Mouse (Mus musculus) liver, adult 10 weeks (tissue): ENCODE results near the gene Muc3. TPM values are rescaled to one million over a fixed set of nuclear protein-coding genes. Genes with fewer than 3 reads are reported as not detected.

Experiments used
- polyA plus RNA-seq: library from polyadenylated mRNA; stranded (reverse); fragments of 350-450 nt; fragmentation: Illumina TruSeq; extraction: RNeasy Lipid Tissue Mini Kit (QIAGEN cat#74804); gene quantifications from one replicate; pipeline ENCODE4 v1.2.3, GENCODE M21; 2014; ENCODE audit warnings: low read depth, low replicate concordance

Gene Muc3
- polyA plus RNA-seq, result 0.26 TPM

DNA sequence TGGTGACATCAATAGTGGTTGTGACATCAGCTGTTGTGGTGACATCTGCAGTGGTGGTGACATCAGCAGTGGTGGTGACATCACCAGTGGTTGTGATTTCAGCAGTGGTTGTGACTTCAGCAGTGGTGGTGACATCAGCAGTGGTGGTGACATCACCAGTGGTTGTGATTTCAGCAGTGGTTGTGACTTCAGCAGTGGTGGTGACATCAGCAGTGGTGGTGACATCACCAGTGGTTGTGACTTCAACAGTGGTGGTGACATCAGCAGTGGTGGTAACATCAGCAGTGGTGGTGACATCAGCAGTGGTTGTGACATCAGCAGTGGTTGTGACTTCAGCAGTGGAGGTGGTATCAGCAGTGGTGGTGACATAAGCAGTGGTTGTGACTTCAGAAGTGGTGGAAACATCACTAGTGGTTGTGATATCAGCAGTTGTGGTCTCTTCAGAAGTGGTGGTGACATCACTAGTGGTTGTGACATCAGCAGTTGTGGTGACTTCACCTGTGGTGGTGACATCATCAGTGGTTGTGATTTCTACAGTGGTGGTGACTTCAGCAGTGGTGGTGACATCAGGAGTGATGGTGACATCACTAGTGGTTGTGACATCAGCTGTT lies at the start of gene Muc3:
TSS of gene Muc3 (minus strand) at position 51 of the 611 bp plus-strand sequence.

GRCm38 (mm10) chr5:137115866-137116847 lies 33.0 kb downstream of the Muc3 start, which contains the start of gene Trim56:
TSS of gene Trim56 (minus strand) at chr5:137116209.

Other genes starting within 250 kb of the Muc3 start
- gene Ift22, start 241.2 kb downstream of the Muc3 start, polyA plus RNA-seq, result 1.7 TPM
- 9.0 TPM for gene Fis1, start 196.0 kb downstream of the Muc3 start, polyA plus RNA-seq
- gene Cldn15, start 182.7 kb downstream of the Muc3 start, polyA plus RNA-seq, result not detected
- 1.1 TPM for gene Plod3, start 162.3 kb downstream of the Muc3 start, polyA plus RNA-seq
- gene Znhit1, start 161.3 kb downstream of the Muc3 start, polyA plus RNA-seq, result 6.6 TPM
- gene Vgf, start 122.9 kb downstream of the Muc3 start, polyA plus RNA-seq, result not detected
- gene Ap1s1, start 103.2 kb downstream of the Muc3 start, polyA plus RNA-seq, result 9.6 TPM
- gene Serpine1, start 77.1 kb downstream of the Muc3 start, polyA plus RNA-seq, result 0.69 TPM
- 7.7 TPM for gene Trim56, start 33.1 kb downstream of the Muc3 start, polyA plus RNA-seq
- not detected for gene Muc3a, start 63.1 kb upstream of the Muc3 start, polyA plus RNA-seq
- gene Ache, start 138.2 kb upstream of the Muc3 start, polyA plus RNA-seq, result not detected
- 0.93 TPM for gene Ufsp1, start 145.3 kb upstream of the Muc3 start, polyA plus RNA-seq
- gene Srrt, start 158.4 kb upstream of the Muc3 start, polyA plus RNA-seq, result 19.3 TPM
- gene Trip6, start 165.1 kb upstream of the Muc3 start, polyA plus RNA-seq, result 0.19 TPM
- 0.21 TPM for gene Slc12a9, start 184.3 kb upstream of the Muc3 start, polyA plus RNA-seq
- 2.0 TPM for gene Ephb4, start 200.8 kb upstream of the Muc3 start, polyA plus RNA-seq